Mouse (Mus musculus) hindbrain, embryonic 14.5 days (tissue): Measurements from ENCODE around the gene Shpk. TPM values are rescaled to one million over a fixed set of nuclear protein-coding genes. Genes with fewer than 3 reads are reported as not detected.
A peak's percentile ranks its signal among the peaks of the same experiment; 100 is the strongest.

ENCODE experiments used
- ATAC-seq: fragments of 200-750 bp; cut with Nextera tagmentation; 2 replicates; pipeline ENCODE4 v1.8.0; 2017; ENCODE audit warnings: moderate number of reproducible peaks, mild to moderate bottlenecking, moderate TSS enrichment, moderate library complexity; ENCODE audit not compliant: low FRiP score
- DNase-seq: peaks from one replicate; pipeline ENCODE4 v3.0.0-alpha.2; 2015; ENCODE audit warnings: low spot score
- H3K27ac ChIP-seq: fragments of 300-500 bp; sonication (generic); 2 replicates; pipeline ENCODE4 v1.5.1; 2014; ENCODE audit warnings: mild to moderate bottlenecking, moderate library complexity
- H3K27me3 ChIP-seq: fragments of 300-500 bp; sonication (generic); 2 replicates; pipeline ENCODE4 v1.6.1; 2014; ENCODE audit warnings: mild to moderate bottlenecking, low read length, mixed read lengths; ENCODE audit not compliant: control insufficient read depth, insufficient read depth
- H3K36me3 ChIP-seq: fragments of 300-500 bp; sonication (generic); replicated peaks from 2 replicates; pipeline ENCODE4 v1.6.1; 2014; ENCODE audit not compliant: control insufficient read depth, insufficient read depth
- H3K4me1 ChIP-seq: fragments of 300-500 bp; sonication (generic); replicated peaks from 2 replicates; pipeline ENCODE4 v1.6.1; 2014; ENCODE audit warnings: antibody characterized with exemption, low read length, mixed read lengths; ENCODE audit not compliant: control insufficient read depth, insufficient read depth
- H3K4me2 ChIP-seq: fragments of 300-500 bp; sonication (generic); replicated peaks from 2 replicates; pipeline ENCODE4 v1.6.1; 2014; ENCODE audit warnings: mild to moderate bottlenecking, moderate library complexity
- H3K4me3 ChIP-seq: fragments of 300-500 bp; sonication (generic); replicated peaks from 2 replicates; pipeline ENCODE4 v1.5.1; 2014; ENCODE audit warnings: mild to moderate bottlenecking, low read length
- H3K9ac ChIP-seq: fragments of 300-500 bp; sonication (generic); 2 replicates; pipeline ENCODE4 v1.6.1; 2014
- H3K9me3 ChIP-seq: fragments of 300-500 bp; sonication (generic); 2 replicates; pipeline ENCODE4 v1.6.1; 2016; ENCODE audit warnings: low read length; ENCODE audit not compliant: control insufficient read depth
- WGBS: fragments of 180-500 bp; shearing (Covaris S2); extraction: QIAGEN DNeasy Blood & Tissue Kit; methylation state at CpG from one replicate; pipeline ENCODE4 v1.1.7; 2014; 5-methylcytosine and 5-hydroxymethylcytosine counted together
- polyA plus RNA-seq: library from polyadenylated mRNA; unstranded; fragments of >200 nt; fragmentation: Nextera tagmentation; extraction: Ambion mirVana; gene quantifications from 2 replicates; pipeline ENCODE4 v1.2.1, GENCODE M21; 2014

Shpk gene
- polyA plus RNA-seq, 1 experiment from 2014 or later: 1.6 TPM

DNA sequence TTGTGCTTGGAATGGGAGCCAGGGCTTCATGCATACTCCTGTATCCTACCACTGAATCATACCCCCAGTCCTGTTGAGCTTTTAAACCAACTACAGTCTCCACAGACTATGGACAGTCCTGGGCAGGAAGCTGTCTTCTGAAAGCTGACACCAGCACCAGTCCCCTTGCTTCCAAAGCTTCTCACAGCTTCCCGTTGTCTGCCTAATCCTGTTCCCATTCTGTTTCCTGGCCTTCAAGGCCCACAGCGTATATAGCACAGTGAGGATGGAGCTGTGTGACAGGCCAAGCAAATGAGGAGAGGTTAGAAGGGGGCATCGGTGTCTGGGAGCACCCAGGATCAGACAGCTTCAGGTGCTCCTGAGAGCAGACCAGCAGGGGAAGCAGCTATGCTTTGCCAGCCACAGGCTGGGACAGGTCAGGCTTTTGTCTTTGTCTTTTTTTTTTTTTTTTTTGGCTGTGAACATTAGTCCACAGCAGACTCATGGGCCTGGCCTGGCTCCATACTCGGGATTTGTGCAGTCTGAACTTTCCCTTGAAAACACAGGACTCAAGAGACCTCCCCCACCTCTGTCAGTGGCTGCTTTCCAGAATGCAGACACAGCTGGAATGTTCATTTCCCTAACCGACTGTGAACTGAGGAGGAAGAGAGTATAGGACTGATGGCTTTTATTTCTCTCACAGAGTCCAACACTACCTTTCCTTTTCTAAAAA, 36.9 kb downstream of the Shpk start:
- no peaks in the 10 kb centered on the region for H3K36me3 ChIP-seq
- DNase-seq (peak; percentile 27), ATAC-seq (no peak)
- no peaks in the 10 kb centered on the region for H3K9me3 ChIP-seq
- 51% methylated on average over 5 of the region's 5 CpGs for WGBS
- H3K4me3 ChIP-seq: no peak overlapping the region
- 0 out of 2 replicates have a peak overlapping the region, but pooled peaks have one; percentile 20 for H3K27ac ChIP-seq
- H3K9ac ChIP-seq: no peak overlapping the region
- H3K4me2 ChIP-seq: no peak overlapping the region
- no peaks in the 10 kb centered on the region for H3K4me1 ChIP-seq
- H3K27me3 ChIP-seq: no peaks in the 10 kb centered on the region

GRCm38 (mm10) chr11:73236731-73237130, 37.5 kb downstream of the Shpk start:
- Histone ChIP-seq H3K9me3 (no peaks in the 10 kb centered on the region), H3K4me2 (no peak overlapping the region), H3K9ac (no peak overlapping the region), H3K4me3 (no peak overlapping the region), H3K27me3 (no peaks in the 10 kb centered on the region), H3K27ac (no peak overlapping the region), H3K36me3 (no peaks in the 10 kb centered on the region), H3K4me1 (no peaks in the 10 kb centered on the region)
- DNase-seq: peak; percentile 30
- ATAC-seq: no peak
- 80% methylated on average over 3 of the region's 3 CpGs for WGBS

DNA sequence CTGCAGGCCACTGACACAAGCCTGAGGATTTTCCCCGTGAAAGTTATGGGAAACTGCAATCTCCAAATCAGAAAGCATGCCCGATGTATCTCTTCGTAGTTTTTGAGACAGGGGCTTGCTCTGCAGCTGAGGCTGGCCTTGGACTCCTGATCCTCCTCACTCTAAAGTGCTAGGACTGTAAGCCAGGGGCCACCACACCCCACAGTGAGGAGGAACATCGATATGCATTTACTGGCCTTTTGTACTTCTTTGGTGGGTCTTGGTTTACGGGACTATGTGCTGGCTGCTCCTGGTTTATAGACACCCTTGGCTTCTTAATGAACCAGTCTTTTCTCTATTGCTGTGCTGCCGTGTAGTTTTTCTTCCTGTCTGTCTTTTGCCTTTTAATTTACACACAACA, 42.9 kb downstream of the Shpk start:
- Histone ChIP-seq H3K9me3 (no peaks in the 10 kb centered on the region), H3K9ac (no peak overlapping the region), H3K27ac (no peak overlapping the region), H3K36me3 (no peaks in the 10 kb centered on the region), H3K27me3 (no peaks in the 10 kb centered on the region), H3K4me2 (no peak overlapping the region), H3K4me3 (no peak overlapping the region), H3K4me1 (no peaks in the 10 kb centered on the region)
- WGBS: 83% methylated on average over 6 of the region's 6 CpGs
- DNase-seq: no peak
- no peak for ATAC-seq

DNA sequence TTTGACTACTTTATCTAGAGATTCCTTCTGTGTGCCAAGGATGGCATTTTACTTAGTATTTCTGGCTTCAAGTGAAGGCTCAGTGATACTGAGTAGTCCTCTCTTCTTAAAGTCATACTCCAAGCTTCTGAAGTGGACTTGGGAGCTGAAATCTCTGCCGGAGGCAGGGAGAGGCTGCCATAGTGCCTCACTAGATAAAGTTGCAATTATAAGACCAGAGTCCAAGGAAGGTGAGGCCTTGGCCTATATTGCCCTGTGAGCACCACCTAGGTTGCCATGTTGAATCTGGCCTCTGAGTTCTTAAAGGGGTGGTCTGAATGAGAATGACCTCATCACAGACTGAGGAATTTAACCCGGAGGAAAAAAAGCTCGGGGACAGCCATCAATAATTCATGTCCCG, 43.5 kb downstream of the Shpk start:
- H3K4me1 ChIP-seq: no peaks in the 10 kb centered on the region
- H3K4me2 ChIP-seq: no peak overlapping the region
- no peak overlapping the region for H3K27ac ChIP-seq
- no peaks in the 10 kb centered on the region for H3K9me3 ChIP-seq
- H3K9ac ChIP-seq: no peak overlapping the region
- 76% methylated on average over 4 of the region's 4 CpGs for WGBS
- no peaks in the 10 kb centered on the region for H3K27me3 ChIP-seq
- H3K4me3 ChIP-seq: no peak overlapping the region
- ATAC-seq (no peak), DNase-seq (no peak)
- H3K36me3 ChIP-seq: no peaks in the 10 kb centered on the region

DNA sequence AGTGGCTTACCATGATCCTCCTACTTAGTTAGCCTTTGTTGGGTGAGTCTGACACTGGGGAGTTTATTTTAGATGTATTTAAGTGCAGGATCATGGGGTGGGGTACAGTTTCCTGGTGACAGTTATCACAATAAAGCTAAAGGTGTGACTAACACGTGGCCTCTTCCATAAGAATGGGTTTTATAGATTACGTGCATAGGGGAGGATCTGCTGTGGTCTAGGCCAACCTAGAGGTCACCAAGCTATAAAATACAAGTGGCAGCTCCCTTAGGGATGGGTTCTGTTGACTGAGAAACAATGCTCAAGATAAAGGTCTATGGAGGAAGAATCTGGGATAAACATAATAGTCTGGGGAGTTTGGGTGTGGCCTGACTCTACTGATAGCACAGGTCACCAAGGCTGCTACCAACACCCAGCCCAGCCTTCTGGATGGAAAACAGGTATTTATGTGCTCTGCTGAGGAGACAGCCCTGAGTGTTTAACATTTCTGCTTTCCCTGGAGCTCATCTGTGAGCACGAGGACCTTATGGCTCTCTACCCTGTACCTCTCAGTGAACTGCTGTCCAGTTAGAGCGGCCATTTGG, 58.2 kb downstream of the Shpk start:
- H3K9me3 ChIP-seq: no peaks in the 10 kb centered on the region
- no peaks in the 10 kb centered on the region for H3K27me3 ChIP-seq
- 76% methylated on average over 4 of the region's 4 CpGs for WGBS
- no peak for DNase-seq
- H3K4me3 ChIP-seq: no peak overlapping the region
- H3K4me1 ChIP-seq: no peaks in the 10 kb centered on the region
- H3K27ac ChIP-seq: no peak overlapping the region
- no peaks in the 10 kb centered on the region for H3K36me3 ChIP-seq
- no peak for ATAC-seq
- H3K9ac ChIP-seq: no peak overlapping the region
- no peak overlapping the region for H3K4me2 ChIP-seq

DNA sequence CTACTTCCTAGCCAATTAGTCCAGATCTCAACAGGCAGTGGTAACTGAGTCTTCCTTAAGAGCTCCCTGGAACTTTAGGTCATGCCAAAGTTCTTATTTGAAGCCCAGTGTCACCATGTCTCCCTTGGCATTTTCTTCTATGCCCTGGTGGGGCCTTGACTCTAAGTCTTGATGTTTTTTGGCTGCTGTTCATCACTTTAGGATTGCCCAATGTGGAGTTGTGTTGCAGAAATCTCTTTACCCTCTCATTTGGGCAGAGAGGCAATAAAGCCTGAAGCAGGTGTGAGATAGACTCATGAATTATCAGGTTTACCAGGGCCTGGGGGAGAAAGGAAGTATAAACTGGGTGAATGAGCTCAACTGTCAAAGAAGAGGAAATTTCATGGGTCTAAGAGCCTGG, 59.4 kb downstream of the Shpk start:
- DNase-seq (no peak), ATAC-seq (no peak)
- Histone ChIP-seq H3K27me3 (no peaks in the 10 kb centered on the region), H3K9me3 (no peaks in the 10 kb centered on the region), H3K36me3 (no peaks in the 10 kb centered on the region), H3K9ac (no peak overlapping the region), H3K4me3 (no peak overlapping the region), H3K27ac (no peak overlapping the region), H3K4me2 (no peak overlapping the region), H3K4me1 (no peaks in the 10 kb centered on the region)

- no peak for ATAC-seq
- Histone ChIP-seq H3K4me2 (no peak overlapping the region), H3K4me1 (no peaks in the 10 kb centered on the region), H3K27ac (no peak overlapping the region), H3K9me3 (no peaks in the 10 kb centered on the region), H3K9ac (no peak overlapping the region), H3K27me3 (no peaks in the 10 kb centered on the region), H3K4me3 (no peak overlapping the region), H3K36me3 (no peaks in the 10 kb centered on the region)
- DNase-seq: no peak
- 83% methylated on average over 3 of the region's 3 CpGs for WGBS
Observed at GRCm38 (mm10) chr11:73260457-73260856, 61.2 kb downstream of the Shpk start.

DNA sequence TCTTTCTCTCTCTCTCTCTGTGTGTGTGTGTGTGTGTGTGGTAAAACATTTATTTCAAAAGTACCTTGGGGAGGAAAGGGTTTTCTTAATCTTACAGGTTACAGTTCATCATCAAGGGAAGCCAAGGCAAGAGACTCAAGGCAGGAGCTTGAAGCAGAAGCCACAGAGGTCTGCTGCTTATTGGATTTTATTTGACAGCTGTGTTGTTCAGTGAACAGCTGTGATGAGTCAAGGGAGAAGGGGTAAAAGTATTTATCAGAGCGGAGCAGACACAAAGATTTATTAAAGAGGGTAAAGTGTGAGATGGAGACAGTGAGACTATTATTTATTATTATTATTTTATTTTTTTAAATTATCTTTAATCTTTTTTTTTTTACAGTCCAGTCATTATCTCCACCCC, 62.1 kb downstream of the Shpk start:
- Histone ChIP-seq H3K9ac (no peak overlapping the region), H3K4me2 (no peak overlapping the region), H3K36me3 (no peaks in the 10 kb centered on the region), H3K4me3 (no peak overlapping the region), H3K9me3 (no peaks in the 10 kb centered on the region), H3K27ac (no peak overlapping the region), H3K4me1 (no peaks in the 10 kb centered on the region), H3K27me3 (no peaks in the 10 kb centered on the region)
- ATAC-seq (no peak), DNase-seq (no peak)
- 79% methylated on average over 1 of the region's 1 CpGs for WGBS

- ATAC-seq (no peak), DNase-seq (no peak)
- no peak within 1 kb of the TSS for H3K4me2 ChIP-seq
- H3K4me1 ChIP-seq: no peaks in the 10 kb centered on the region
- no peak within 1 kb of the TSS for H3K4me3 ChIP-seq
- H3K36me3 ChIP-seq: no peaks in the 10 kb centered on the region
- no peak within 1 kb of the TSS for H3K9ac ChIP-seq
- 92% methylated on average over 7 of the region's 7 CpGs for WGBS
- no peaks in the 10 kb centered on the region for H3K27me3 ChIP-seq
- H3K9me3 ChIP-seq: no peaks in the 10 kb centered on the region
- H3K27ac ChIP-seq: no peak within 1 kb of the TSS
Observed at GRCm38 (mm10) chr11:73267267-73267666, 68.0 kb downstream of the Shpk start, which contains the start of gene Trpv3. TSS of gene Trpv3 (plus strand) at chr11:73267388.
